Mouse (Mus musculus) embryonic facial prominence, embryonic 14.5 days (tissue): ENCODE measurements around the gene Mlxipl. TPM values are rescaled to one million over a fixed set of nuclear protein-coding genes. Genes with fewer than 3 reads are reported as not detected.
A peak's percentile ranks its signal among the peaks of the same experiment; 100 is the strongest.
"Not testable (repeated sequence)": the region's sequence is repeated elsewhere in the genome, so short reads cannot be mapped to it uniquely, and the experiment has no call there.

Source experiments
- ATAC-seq: fragments of 200-750 bp; cut with Nextera tagmentation; 2 replicates; pipeline ENCODE4 v1.8.0; 2017; ENCODE audit warnings: low read depth, moderate number of reproducible peaks, moderate TSS enrichment
- DNase-seq: peaks from one replicate; pipeline ENCODE4 v3.0.0-alpha.2; 2015; ENCODE audit warnings: low spot score
- H3K27ac ChIP-seq: fragments of 300-500 bp; sonication (generic); replicated peaks from 2 replicates; pipeline ENCODE4 v1.5.1; 2014; ENCODE audit warnings: low read depth, mild to moderate bottlenecking, low read length, moderate library complexity
- H3K27me3 ChIP-seq: fragments of 300-500 bp; sonication (generic); replicated peaks from 2 replicates; pipeline ENCODE4 v1.6.1; 2014; ENCODE audit warnings: low read length; ENCODE audit not compliant: control insufficient read depth, insufficient read depth
- H3K36me3 ChIP-seq: fragments of 300-500 bp; sonication (generic); 2 replicates; pipeline ENCODE4 v1.6.1; 2014; ENCODE audit warnings: low read length, mixed read lengths; ENCODE audit not compliant: control insufficient read depth, insufficient read depth
- H3K4me1 ChIP-seq: fragments of 300-500 bp; sonication (generic); 2 replicates; pipeline ENCODE4 v1.6.1; 2014; ENCODE audit warnings: antibody characterized with exemption, low read length; ENCODE audit not compliant: control insufficient read depth, insufficient read depth
- H3K4me2 ChIP-seq: fragments of 300-500 bp; sonication (generic); 2 replicates; pipeline ENCODE4 v1.6.1; 2014; ENCODE audit warnings: low read depth, mild to moderate bottlenecking, low read length, moderate library complexity, mixed read lengths
- H3K4me3 ChIP-seq: fragments of 300-500 bp; sonication (generic); 2 replicates; pipeline ENCODE4 v1.5.1; 2014; ENCODE audit warnings: low read depth, mild to moderate bottlenecking, low read length
- H3K9ac ChIP-seq: fragments of 300-500 bp; sonication (generic); 2 replicates; pipeline ENCODE4 v1.6.1; 2014; ENCODE audit warnings: low read depth, mild to moderate bottlenecking, low read length, moderate library complexity, mixed read lengths
- H3K9me3 ChIP-seq: fragments of 300-500 bp; sonication (generic); 2 replicates; pipeline ENCODE4 v1.6.1; 2016; ENCODE audit warnings: low read length; ENCODE audit not compliant: control insufficient read depth
- WGBS: fragments of 180-500 bp; shearing (Covaris S2); extraction: QIAGEN DNeasy Blood & Tissue Kit; methylation state at CpG from one replicate; pipeline ENCODE4 v1.1.7; 2014; 5-methylcytosine and 5-hydroxymethylcytosine counted together
- polyA plus RNA-seq: library from polyadenylated mRNA; unstranded; fragments of >200 nt; fragmentation: Nextera tagmentation; extraction: Ambion mirVana; gene quantifications from 2 replicates; pipeline ENCODE4 v1.2.1, GENCODE M21; 2014

The Mlxipl gene
- polyA plus RNA-seq, 1 experiment from 2014 or later: 1.6 TPM

- H3K27me3 ChIP-seq: no peaks in the 10 kb centered on the region
- ATAC-seq (peak; percentile 97), DNase-seq (peak; percentile 98)
- H3K9ac ChIP-seq: peak within 1 kb of the TSS; percentile 86
- H3K27ac ChIP-seq: peak within 1 kb of the TSS; percentile 65
- peaks cover 15% of the 10 kb centered on the region for H3K4me1 ChIP-seq
- H3K36me3 ChIP-seq: peaks cover 41% of the 10 kb centered on the region
- WGBS: under 1% methylated on average over 51 of the region's 52 CpGs
- H3K4me2 ChIP-seq: peak within 1 kb of the TSS; percentile 93
- H3K9me3 ChIP-seq: no peaks in the 10 kb centered on the region
- peak within 1 kb of the TSS; percentile 91 for H3K4me3 ChIP-seq
Measured at GRCm38 (mm10) chr5:135063629-135064381, 25.9 kb upstream of the Mlxipl start, which contains the start of gene Dnajc30. Gene Dnajc30, plus strand, starts transcription at chr5:135064202.

DNA sequence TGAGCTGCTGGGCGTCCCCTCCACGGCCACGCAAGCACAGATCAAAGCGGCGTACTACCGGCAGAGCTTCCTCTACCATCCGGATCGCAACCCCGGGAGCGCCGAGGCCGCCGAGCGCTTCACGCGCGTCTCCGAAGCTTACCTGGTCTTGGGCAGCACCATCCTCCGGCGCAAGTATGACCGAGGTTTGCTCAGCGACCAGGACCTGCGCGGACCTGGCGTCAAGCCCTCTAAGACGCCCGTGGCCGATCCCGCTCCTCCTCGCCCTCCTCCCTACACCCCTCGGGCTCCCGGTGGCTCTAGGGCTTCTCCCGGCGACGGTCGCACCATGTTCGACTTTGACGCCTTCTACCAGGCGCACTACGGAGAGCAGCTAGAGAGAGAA lies 25.3 kb upstream of the Mlxipl start:
- ATAC-seq: peak; percentile 39
- peak overlapping the region; percentile 93 for H3K4me2 ChIP-seq
- H3K9ac ChIP-seq: peak overlapping the region; percentile 86
- DNase-seq: no peak
- under 1% methylated on average over 21 of the region's 40 CpGs for WGBS
- H3K27me3 ChIP-seq: no peaks in the 10 kb centered on the region
- peak overlapping the region; percentile 65; the same call in 1 of the 2 replicates for H3K27ac ChIP-seq
- peaks cover 35% of the 10 kb centered on the region for H3K36me3 ChIP-seq
- peaks cover 15% of the 10 kb centered on the region for H3K4me1 ChIP-seq
- H3K9me3 ChIP-seq: no peaks in the 10 kb centered on the region
- H3K4me3 ChIP-seq: peak overlapping the region; percentile 91

DNA sequence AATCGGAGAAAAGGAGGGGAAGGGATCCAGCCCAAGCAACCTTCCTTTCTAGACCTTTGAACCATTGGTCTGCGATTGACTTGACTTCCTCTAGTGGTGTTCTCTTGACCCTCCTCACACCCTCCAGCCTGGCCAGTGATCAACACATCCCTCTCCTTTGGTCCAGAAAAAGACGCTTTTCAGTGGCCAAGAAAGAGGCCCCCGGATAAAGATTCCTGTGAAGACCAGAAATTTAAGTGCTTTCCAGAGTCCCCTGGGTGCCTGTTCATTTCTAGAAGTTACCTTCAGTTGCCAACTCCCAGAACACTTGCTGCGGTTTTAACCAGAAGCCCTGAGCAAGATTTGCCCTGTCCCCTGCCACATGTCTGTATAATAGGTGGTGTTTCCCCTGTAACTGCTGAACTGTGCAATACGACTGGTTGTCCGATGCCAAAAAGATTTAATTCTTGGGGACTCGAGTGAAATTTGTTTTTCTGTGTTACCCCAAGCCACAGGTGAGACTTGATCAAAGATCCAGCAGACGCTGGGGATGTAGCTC lies 24.7 kb upstream of the Mlxipl start, which contains the start of gene Bud23:
Gene Bud23, minus strand, starts transcription at position 51 of the 538 bp plus-strand sequence.
- Histone ChIP-seq H3K4me2 (peak within 1 kb of the TSS; percentile 93), H3K27ac (peak within 1 kb of the TSS; percentile 65)

GRCm38 (mm10) chr5:135066008-135066407 lies 23.7 kb upstream of the Mlxipl start:
- ATAC-seq: no peak
- WGBS: 94% methylated on average over 3 of the region's 3 CpGs
- Histone ChIP-seq H3K9me3 (no peaks in the 10 kb centered on the region), H3K4me2 (0 out of 2 replicates have a peak overlapping the region, but pooled peaks have one; percentile 93), H3K36me3 (peaks cover 19% of the 10 kb centered on the region), H3K27me3 (no peaks in the 10 kb centered on the region), H3K4me3 (no peak overlapping the region), H3K4me1 (peaks cover 15% of the 10 kb centered on the region), H3K9ac (no peak overlapping the region), H3K27ac (no peak overlapping the region)
- DNase-seq: no peak

More for the DNA sequence above, 24.7 kb upstream of the Mlxipl start, which contains the start of gene Bud23:
- DNase-seq, ATAC-seq, H3K27me3 ChIP-seq, H3K9me3 ChIP-seq: not testable (repeated sequence)
- Histone ChIP-seq H3K36me3 (peaks cover 29% of the 10 kb centered on the region), H3K4me1 (peaks cover 15% of the 10 kb centered on the region), H3K4me3 (peak within 1 kb of the TSS; percentile 91), H3K9ac (peak within 1 kb of the TSS; percentile 86)
- WGBS: 70% methylated on average over 9 of the region's 9 CpGs

DNA sequence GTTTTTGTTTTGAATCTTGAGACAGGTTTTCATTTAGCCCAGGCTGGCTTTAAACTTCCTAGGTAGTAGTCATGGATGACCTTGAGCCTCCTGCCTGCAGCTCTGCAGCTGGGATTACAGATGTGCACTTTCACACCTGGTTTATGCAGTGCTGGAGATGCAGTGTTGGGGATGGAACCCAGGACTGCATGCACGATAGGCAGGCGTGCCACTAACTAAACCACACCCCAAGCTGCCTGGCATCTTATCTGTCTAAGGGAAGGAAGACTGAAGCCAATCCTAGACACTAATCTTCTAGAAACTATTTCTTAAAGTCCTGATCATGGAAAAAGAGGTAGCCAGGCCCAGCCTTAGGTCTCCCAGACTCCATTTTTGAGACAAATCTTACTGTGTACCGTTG lies 19.2 kb upstream of the Mlxipl start:
- DNase-seq (no peak), ATAC-seq (no peak)
- Histone ChIP-seq H3K27ac (no peak overlapping the region), H3K4me3 (no peak overlapping the region), H3K27me3 (no peaks in the 10 kb centered on the region), H3K9ac (no peak overlapping the region), H3K36me3 (peaks cover 39% of the 10 kb centered on the region), H3K4me2 (no peak overlapping the region), H3K9me3 (no peaks in the 10 kb centered on the region), H3K4me1 (peaks cover 8% of the 10 kb centered on the region)
- WGBS: 91% methylated on average over 3 of the region's 3 CpGs

DNA sequence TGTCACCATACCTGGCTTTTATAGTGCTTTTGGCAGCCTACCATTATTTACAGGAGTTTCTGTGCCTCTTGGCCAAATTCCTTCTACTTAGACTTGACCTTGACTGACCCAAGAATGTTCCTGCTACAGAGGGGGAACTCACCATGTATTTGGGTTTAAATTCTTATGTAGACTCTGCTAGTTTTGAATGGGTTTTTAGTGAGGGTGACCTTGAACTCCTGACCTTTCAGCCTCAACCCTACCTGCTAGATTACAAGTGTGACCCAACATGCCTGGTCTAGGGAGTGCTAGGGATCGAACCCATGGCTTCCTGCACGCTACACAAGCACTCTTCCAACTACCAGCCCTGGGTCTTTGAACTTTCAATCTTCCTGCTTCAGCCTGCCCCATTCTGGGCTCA lies 17.6 kb upstream of the Mlxipl start:
- ATAC-seq: no peak
- H3K9ac ChIP-seq: no peak overlapping the region
- H3K4me1 ChIP-seq: peaks cover 4% of the 10 kb centered on the region; the same call in 1 of the 2 replicates
- H3K9me3 ChIP-seq: no peaks in the 10 kb centered on the region
- no peak overlapping the region for H3K4me2 ChIP-seq
- no peak overlapping the region for H3K4me3 ChIP-seq
- no peak for DNase-seq
- H3K27me3 ChIP-seq: no peaks in the 10 kb centered on the region
- peaks cover 33% of the 10 kb centered on the region for H3K36me3 ChIP-seq
- H3K27ac ChIP-seq: no peak overlapping the region
- WGBS: 96% methylated on average over 2 of the region's 2 CpGs

DNA sequence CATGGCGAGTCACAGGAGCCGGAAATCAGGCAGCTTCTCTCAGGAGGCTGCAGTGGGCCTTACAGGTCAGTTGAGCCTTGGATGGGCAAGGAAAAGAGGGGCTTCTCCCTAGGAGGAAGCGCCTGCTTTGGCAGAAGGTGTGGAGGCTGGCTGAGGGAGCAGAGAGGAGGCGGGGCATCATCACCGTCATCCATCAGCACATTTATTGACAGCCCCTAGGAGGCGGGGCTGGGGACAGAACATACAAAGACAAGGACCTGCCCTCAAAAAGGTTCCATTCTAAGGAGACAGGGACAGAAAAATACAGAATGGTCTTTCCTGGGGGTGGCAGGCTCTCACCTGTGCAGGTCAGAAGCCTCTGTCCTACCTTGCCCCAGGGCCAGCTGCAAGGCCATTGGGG lies 17.0 kb upstream of the Mlxipl start:
- no peak for ATAC-seq
- 69% methylated on average over 6 of the region's 6 CpGs for WGBS

GRCm38 (mm10) chr5:135073349-135074150 lies 16.1 kb upstream of the Mlxipl start:
- no peak for DNase-seq
- H3K9ac ChIP-seq: peak overlapping the region; percentile 31
- no peak overlapping the region; the same call in 1 of the 2 replicates for H3K4me2 ChIP-seq
- peaks cover 4% of the 10 kb centered on the region; the same call in 1 of the 2 replicates for H3K4me1 ChIP-seq
- no peak for ATAC-seq
- no peaks in the 10 kb centered on the region for H3K9me3 ChIP-seq
- H3K4me3 ChIP-seq: no peak overlapping the region
- no peaks in the 10 kb centered on the region for H3K27me3 ChIP-seq
- H3K27ac ChIP-seq: peak overlapping the region; percentile 33; the same call in 1 of the 2 replicates
- H3K36me3 ChIP-seq: peaks cover 28% of the 10 kb centered on the region
- 38% methylated on average over 13 of the region's 26 CpGs for WGBS

More for the DNA sequence above, 17.0 kb upstream of the Mlxipl start:
- Histone ChIP-seq H3K4me1 (peaks cover 4% of the 10 kb centered on the region; the same call in 1 of the 2 replicates), H3K27ac (no peak overlapping the region), H3K4me3 (no peak overlapping the region), H3K9me3 (no peaks in the 10 kb centered on the region), H3K36me3 (peaks cover 28% of the 10 kb centered on the region), H3K27me3 (no peaks in the 10 kb centered on the region), H3K4me2 (no peak overlapping the region), H3K9ac (no peak overlapping the region)
- no peak for DNase-seq
